Mouse (Mus musculus) MEL (cell line): ENCODE measurements around the gene Lcp1. TPM values are rescaled to one million over a fixed set of nuclear protein-coding genes. Genes with fewer than 3 reads are reported as not detected.

Source experiments
- DNase-seq: peaks from one replicate; pipeline ENCODE4 v3.0.0; 2011; ENCODE audit warnings: low read depth, low spot score
- H3K27ac ChIP-seq: 2 replicates; pipeline ENCODE4 v1.5.1; 2012; ENCODE audit warnings: low read depth, mild to moderate bottlenecking, control low read depth, low read length, moderate library complexity; ENCODE audit not compliant: control insufficient read depth
- H3K27me3 ChIP-seq, 2 experiments: fragments of 150-350 bp in 1 of 2; sonication (generic) in 1 of 2; 2 replicates each; pipeline ENCODE4 v1.6.1; 2012; ENCODE audit warnings: low read length in 2 of 2, mild to moderate bottlenecking in 2 of 2, improper control_type of control experiment in 1 of 2, moderate library complexity in 1 of 2; ENCODE audit not compliant: insufficient read depth in 2 of 2, control insufficient read depth in 1 of 2
- H3K36me3 ChIP-seq, 2 experiments: 2 replicates each; pipeline ENCODE4 v1.6.1; 2012 to 2014; ENCODE audit warnings: low read length in 2 of 2, improper control_type of control experiment in 1 of 2, inconsistent platforms in 1 of 2, mild to moderate bottlenecking in 1 of 2; ENCODE audit not compliant: insufficient read depth in 2 of 2, control insufficient read depth in 1 of 2
- H3K4me1 ChIP-seq, 2 experiments: fragments of 150-350 bp in 1 of 2; sonication (generic) in 1 of 2; 2 replicates each; pipeline ENCODE4 v1.6.1; 2012; ENCODE audit warnings: low read length in 2 of 2, improper control_type of control experiment in 1 of 2, mild to moderate bottlenecking in 1 of 2; ENCODE audit not compliant: insufficient read depth in 2 of 2, control insufficient read depth in 1 of 2
- H3K4me3 ChIP-seq, 2 experiments: fragments of 150-350 bp in 1 of 2; sonication (generic) in 1 of 2; 2 replicates each; pipeline ENCODE4 v1.5.1; 2012; ENCODE audit warnings: low read depth in 2 of 2, low read length in 2 of 2, mild to moderate bottlenecking in 2 of 2, moderate library complexity in 2 of 2, control low read depth in 1 of 2, improper control_type of control experiment in 1 of 2; ENCODE audit not compliant: control insufficient read depth in 1 of 2, insufficient read depth in 1 of 2
- H3K79me2 ChIP-seq: 2 replicates; pipeline ENCODE4 v1.6.1; 2012; ENCODE audit warnings: mild to moderate bottlenecking, low read length, moderate library complexity; ENCODE audit not compliant: control insufficient read depth, poor library complexity, insufficient read depth
- H3K9ac ChIP-seq: 2 replicates; pipeline ENCODE4 v1.6.1; 2012; ENCODE audit warnings: low read depth, mild to moderate bottlenecking, control low read depth, low read length, moderate library complexity; ENCODE audit not compliant: control insufficient read depth, poor library complexity, severe bottlenecking
- H3K9me3 ChIP-seq: fragments of 150-350 bp; sonication (generic); replicated peaks from 2 replicates; pipeline ENCODE4 v1.6.1; 2012; ENCODE audit warnings: mild to moderate bottlenecking, low read length, improper control_type of control experiment, moderate library complexity; ENCODE audit not compliant: insufficient read depth
- BHLHE40 ChIP-seq: IDR thresholded peaks from 2 replicates; pipeline ENCODE4 v1.6.1; 2012; ENCODE audit warnings: low read depth, mild to moderate bottlenecking, inconsistent platforms, low read length, improper control_type of control experiment, borderline replicate concordance
- CHD1 ChIP-seq: IDR thresholded peaks from 2 replicates; pipeline ENCODE4 v1.6.1; 2012; ENCODE audit warnings: low read depth, mild to moderate bottlenecking, inconsistent platforms, low read length, improper control_type of control experiment
- EP300 ChIP-seq, 2 experiments: IDR thresholded peaks; 2 replicates each; pipeline ENCODE4 v1.6.1; 2011; ENCODE audit warnings: improper control_type of control experiment in 2 of 2, low read length in 2 of 2, low read depth in 1 of 2, mild to moderate bottlenecking in 1 of 2
- ETS1 ChIP-seq: IDR thresholded peaks from 2 replicates; pipeline ENCODE4 v1.6.1; 2012; ENCODE audit warnings: low read depth, mild to moderate bottlenecking, inconsistent platforms, low read length, improper control_type of control experiment, moderate library complexity
- GABPA ChIP-seq: IDR thresholded peaks from 2 replicates; pipeline ENCODE4 v1.6.1; 2012; ENCODE audit warnings: low read depth, mild to moderate bottlenecking, inconsistent platforms, low read length, improper control_type of control experiment, moderate library complexity
- GATA1 ChIP-seq: IDR thresholded peaks from 2 replicates; pipeline ENCODE4 v1.6.1; 2011; ENCODE audit warnings: low read depth, low read length, improper control_type of control experiment
- HCFC1 ChIP-seq: IDR thresholded peaks from 2 replicates; pipeline ENCODE4 v1.6.1; 2012; ENCODE audit warnings: low read depth, mild to moderate bottlenecking, inconsistent platforms, low read length, improper control_type of control experiment, moderate library complexity
- JUND ChIP-seq: IDR thresholded peaks from 2 replicates; pipeline ENCODE4 v1.6.1; 2011; ENCODE audit warnings: low read depth, mild to moderate bottlenecking, improper control_type of control experiment, low read length
- KAT2A ChIP-seq: conservative IDR thresholded peaks from 2 replicates; pipeline ENCODE4 v1.6.1; 2012; ENCODE audit warnings: low read depth, low read length, improper control_type of control experiment, inconsistent platforms
- MAX ChIP-seq: IDR thresholded peaks from 2 replicates; pipeline ENCODE4 v1.6.1; 2011; ENCODE audit warnings: low read length, improper control_type of control experiment
- MEF2A ChIP-seq: IDR thresholded peaks from 2 replicates; pipeline ENCODE4 v1.6.1; 2014; ENCODE audit warnings: low read depth, mild to moderate bottlenecking, inconsistent platforms, low read length, improper control_type of control experiment; ENCODE audit not compliant: poor library complexity, insufficient replicate concordance, severe bottlenecking; ENCODE audit errors: extremely low read depth
- MXI1 ChIP-seq: IDR thresholded peaks from 2 replicates; pipeline ENCODE4 v1.6.1; 2011; ENCODE audit warnings: mild to moderate bottlenecking, low read depth, low read length, improper control_type of control experiment
- MYC ChIP-seq: IDR thresholded peaks from 2 replicates; pipeline ENCODE4 v1.6.1; 2011; ENCODE audit warnings: low read depth, mild to moderate bottlenecking, low read length, improper control_type of control experiment, moderate library complexity
- NELFE ChIP-seq: IDR thresholded peaks from 2 replicates; pipeline ENCODE4 v1.6.1; 2011; ENCODE audit warnings: low read depth, low read length, improper control_type of control experiment
- POLR2AphosphoS5 ChIP-seq: IDR thresholded peaks from 2 replicates; pipeline ENCODE4 v1.6.1; 2012; ENCODE audit warnings: low read depth, borderline replicate concordance, mild to moderate bottlenecking, inconsistent platforms, low read length, moderate library complexity, mixed read lengths
- SMC3 ChIP-seq: IDR thresholded peaks from 2 replicates; pipeline ENCODE4 v1.6.1; 2011; ENCODE audit warnings: low read depth, low read length, improper control_type of control experiment
- TBP ChIP-seq: IDR thresholded peaks from 2 replicates; pipeline ENCODE4 v1.8.0; 2011; ENCODE audit warnings: low read depth, low read length, improper control_type of control experiment
- TCF12 ChIP-seq: IDR thresholded peaks from 2 replicates; pipeline ENCODE4 v1.6.1; 2014; ENCODE audit warnings: low read depth, mild to moderate bottlenecking, inconsistent platforms, low read length, improper control_type of control experiment, moderate library complexity
- UBTF ChIP-seq: IDR thresholded peaks from 2 replicates; pipeline ENCODE4 v1.6.1; 2012; ENCODE audit warnings: low read depth, mild to moderate bottlenecking, inconsistent platforms, low read length, improper control_type of control experiment, moderate library complexity, borderline replicate concordance; ENCODE audit not compliant: insufficient read depth
- ZKSCAN1 ChIP-seq: IDR thresholded peaks from 2 replicates; pipeline ENCODE4 v1.6.1; 2012; ENCODE audit warnings: low read depth, mild to moderate bottlenecking, inconsistent platforms, low read length, improper control_type of control experiment, moderate library complexity
- ZMIZ1 ChIP-seq: IDR thresholded peaks from 2 replicates; pipeline ENCODE4 v1.6.1; 2012; ENCODE audit warnings: low read depth, mild to moderate bottlenecking, inconsistent platforms, low read length, improper control_type of control experiment, moderate library complexity
- ZNF384 ChIP-seq: IDR thresholded peaks from 2 replicates; pipeline ENCODE4 v1.6.1; 2012; ENCODE audit warnings: low read depth, mild to moderate bottlenecking, inconsistent platforms, low read length, improper control_type of control experiment
- polyA plus RNA-seq, 2 experiments: library from polyadenylated mRNA; stranded (reverse) in 1 of 2; unstranded in 1 of 2; fragments of >175 nt in 1 of 2; fragments of >200 nt in 1 of 2; gene quantifications; 2 replicates each; pipeline versions ENCODE4 v1.2.1 to v1.2.4; 2012; ENCODE audit warnings: low replicate concordance in 2 of 2, low read depth in 1 of 2; ENCODE audit not compliant: insufficient read length in 2 of 2, insufficient read depth in 1 of 2, missing spikeins in 1 of 2
- total RNA-seq: library from RNA; depleted of rRNA; stranded (reverse); fragments of 300-350 nt; gene quantifications from 2 replicates; pipeline ENCODE4 v1.2.3, GENCODE M21; 2012

Lcp1 gene
- total and polyA plus RNA-seq, 3 experiments: 11.0 to 20.3 TPM; not detected in 1

DNA sequence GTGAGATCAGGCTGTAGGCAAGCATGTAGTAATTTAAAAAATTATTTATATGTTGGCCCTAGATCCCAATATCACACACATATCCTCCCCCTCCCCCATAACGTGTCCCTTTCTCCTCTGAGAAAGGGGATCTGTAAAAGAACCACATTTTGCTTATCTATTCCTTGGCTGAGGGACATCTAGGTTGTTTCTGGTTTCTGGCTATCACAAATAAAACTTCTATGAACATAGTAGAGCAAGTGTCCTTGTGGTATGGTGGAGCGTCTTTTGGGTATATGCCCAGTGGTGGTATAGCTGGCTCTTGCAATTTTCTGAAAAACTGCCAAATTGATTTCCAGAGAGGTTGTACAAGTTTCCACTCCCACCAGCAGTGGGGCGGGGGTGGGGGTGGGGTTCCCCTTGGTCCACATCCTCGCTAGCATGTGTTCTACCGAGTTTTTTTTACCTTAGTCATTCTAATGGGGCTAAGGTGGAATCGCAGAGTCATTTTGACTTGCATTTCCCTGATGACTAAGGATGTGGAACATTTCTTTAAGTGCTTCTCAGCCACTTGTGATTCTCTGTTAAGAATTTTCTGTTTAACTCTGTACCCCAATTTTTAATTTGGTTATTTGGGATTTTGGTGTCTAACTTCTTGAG lies 107.3 kb downstream of the Lcp1 start:
- peaks cover 6 to 13% of the 10 kb centered on the region in 2 experiments; a peak in 3 of 4 replicates for H3K4me1 ChIP-seq
- peak overlapping the region; percentile 81 for H3K27ac ChIP-seq
- H3K9me3 ChIP-seq: no peaks in the 10 kb centered on the region
- peaks cover 0 to 15% of the 10 kb centered on the region in 2 experiments; a peak in 2 of 4 replicates for H3K36me3 ChIP-seq
- peak overlapping the region; percentile 10 to 30; a peak in 2 of 4 replicates for H3K4me3 ChIP-seq
- H3K9ac ChIP-seq: peak overlapping the region; percentile 53
- TF ChIP-seq EP300 (IDR thresholded peaks at IDR 0.05; ENCODE audit: low read depth in 1 of 2, low read length in 2 of 2) (peak; percentile 70 to 79), GATA1 (peak; percentile 69), UBTF (no peak), TCF12 (peak; percentile 66), MXI1 (0 out of 2 replicates have a peak, but pooled peaks have one; percentile 18), ZNF384 (peak; percentile 61), ETS1 (peak; percentile 52), CHD1 (no peak), GABPA (peak; percentile 78)
- peak; percentile 83 for DNase-seq
- no peaks in the 10 kb centered on the region for H3K27me3 ChIP-seq
- H3K79me2 ChIP-seq: no peaks in the 10 kb centered on the region

GRCm38 (mm10) chr14:75242087-75242486 lies 111.2 kb downstream of the Lcp1 start, which contains the start of gene Cpb2:
Gene Cpb2, plus strand, starts transcription at chr14:75242287.
- Histone ChIP-seq H3K27ac (no peak within 1 kb of the TSS), H3K36me3 (peaks cover 0 to 15% of the 10 kb centered on the region in 2 experiments; a peak in 2 of 4 replicates), H3K9ac (no peak within 1 kb of the TSS), H3K79me2 (no peaks in the 10 kb centered on the region), H3K27me3 (peaks cover 0 to 2% of the 10 kb centered on the region in 2 experiments; a peak in 1 of 4 replicates), H3K4me1 (peaks cover 6 to 13% of the 10 kb centered on the region in 2 experiments; a peak in 3 of 4 replicates), H3K9me3 (no peaks in the 10 kb centered on the region), H3K4me3 (no peak within 1 kb of the TSS)
- DNase-seq: no peak
- TF ChIP-seq ZMIZ1: no peak
- TF ChIP-seq GABPA: no peak
- no peak for TF ChIP-seq SMC3
- no peak for TF ChIP-seq CHD1
- no peak for TF ChIP-seq MAX
- TF ChIP-seq POLR2AphosphoS5: no peak
- no peak for TF ChIP-seq BHLHE40
- TF ChIP-seq MEF2A: no peak
- no peak for TF ChIP-seq MYC
- TF ChIP-seq MXI1: no peak
- no peak for TF ChIP-seq NELFE
- TF ChIP-seq KAT2A: no peak
- no peak for TF ChIP-seq EP300 (IDR thresholded peaks at IDR 0.05; ENCODE audit: low read depth in 1 of 2, low read length in 2 of 2)
- no peak for TF ChIP-seq ZKSCAN1
- TF ChIP-seq JUND: no peak
- no peak for TF ChIP-seq HCFC1
- no peak for TF ChIP-seq TCF12
- no peak for TF ChIP-seq TBP
